Mouse (Mus musculus) embryo, embryonic 10.5 days (tissue): ENCODE measurements around the gene Ang5.
"Not testable (repeated sequence)": the region's sequence is repeated elsewhere in the genome, so short reads cannot be mapped to it uniquely, and the experiment has no call there.

Experiments
- DNase-seq: peaks from one replicate; pipeline ENCODE4 v3.0.0-alpha.2; 2015; ENCODE audit warnings: low spot score

Gene Ang5

GRCm38 (mm10) chr14:43956769-43957168, at the start of gene Ang5:
Gene Ang5, plus strand, starts transcription at chr14:43957069.
- DNase-seq: not testable (repeated sequence)

GRCm38 (mm10) chr14:43918214-43918613, 38.7 kb upstream of the Ang5 start:
- DNase-seq: not testable (repeated sequence)

GRCm38 (mm10) chr14:43923459-43923858, 33.4 kb upstream of the Ang5 start, which contains the start of gene Ear10:
Gene Ear10, minus strand, starts transcription at chr14:43923559.
- not testable (repeated sequence) for DNase-seq

- peak; percentile 94 for DNase-seq
Measured at GRCm38 (mm10) chr14:43924688-43925403, 32.0 kb upstream of the Ang5 start, which contains the start of gene Gm8113. Gene Gm8113, plus strand, starts transcription at chr14:43925390.

- peak; percentile 70 for DNase-seq
Measured at GRCm38 (mm10) chr14:43925404-43925950, 31.4 kb upstream of the Ang5 start.

GRCm38 (mm10) chr14:43932991-43933390, 23.9 kb upstream of the Ang5 start:
- DNase-seq: peak; percentile 81

- DNase-seq: not testable (repeated sequence)
Measured at GRCm38 (mm10) chr14:43933399-43933798, 23.5 kb upstream of the Ang5 start.

GRCm38 (mm10) chr14:43953382-43953781, 3.5 kb upstream of the Ang5 start:
- not testable (repeated sequence) for DNase-seq

- not testable (repeated sequence) for DNase-seq
Measured at GRCm38 (mm10) chr14:43955074-43955473, 1.8 kb upstream of the Ang5 start.

GRCm38 (mm10) chr14:43983454-43983853, 26.6 kb downstream of the Ang5 start:
- no peak for DNase-seq

- DNase-seq: peak; percentile 69
Measured at GRCm38 (mm10) chr14:43983897-43984296, 27.0 kb downstream of the Ang5 start.

- no peak for DNase-seq
Measured at GRCm38 (mm10) chr14:43986147-43986546, 29.3 kb downstream of the Ang5 start.

GRCm38 (mm10) chr14:43987404-43987803, 30.5 kb downstream of the Ang5 start:
- peak; percentile 80 for DNase-seq

- not testable (repeated sequence) for DNase-seq
Measured at GRCm38 (mm10) chr14:43998455-43999000, 41.7 kb downstream of the Ang5 start.

- no peak for DNase-seq
Measured at GRCm38 (mm10) chr14:44001600-44001999, 44.7 kb downstream of the Ang5 start.

GRCm38 (mm10) chr14:44002169-44002568, 45.3 kb downstream of the Ang5 start, which contains the start of gene Ang6:
Gene Ang6, minus strand, starts transcription at chr14:44002269.
- no peak for DNase-seq

GRCm38 (mm10) chr14:44008021-44008420, 51.2 kb downstream of the Ang5 start:
- not testable (repeated sequence) for DNase-seq

- not testable (repeated sequence) for DNase-seq
Measured at GRCm38 (mm10) chr14:44009686-44010085, 52.8 kb downstream of the Ang5 start.
